Mouse (Mus musculus) erythroblast, adult 5-6 weeks (primary cell): Measurements from ENCODE around the gene Pgs1. TPM values are rescaled to one million over a fixed set of nuclear protein-coding genes. Genes with fewer than 3 reads are reported as not detected.
A peak's percentile ranks its signal among the peaks of the same experiment; 100 is the strongest.

Source experiments
- ATAC-seq: replicated peaks from 2 replicates; pipeline ENCODE4 v1.8.0; 2016; ENCODE audit warnings: moderate number of reproducible peaks, mild to moderate bottlenecking, moderate TSS enrichment, inconsistent platforms; ENCODE audit not compliant: poor library complexity, low FRiP score, severe bottlenecking
- total RNA-seq, 2 experiments: library from RNA; stranded (forward) in 1 of 2; stranded (reverse) in 1 of 2; fragments of 150-400 nt in 1 of 2; fragments of 200-764, 138-1000 nt in 1 of 2; gene quantifications; 2 replicates each; pipeline versions ENCODE4 v1.2.3 to v1.2.4; 2015 to 2017; ENCODE audit warnings: low replicate concordance in 2 of 2

Pgs1 gene
- total RNA-seq, 2 experiments from 2014 or later, result 9.2 to 20.8 TPM

DNA sequence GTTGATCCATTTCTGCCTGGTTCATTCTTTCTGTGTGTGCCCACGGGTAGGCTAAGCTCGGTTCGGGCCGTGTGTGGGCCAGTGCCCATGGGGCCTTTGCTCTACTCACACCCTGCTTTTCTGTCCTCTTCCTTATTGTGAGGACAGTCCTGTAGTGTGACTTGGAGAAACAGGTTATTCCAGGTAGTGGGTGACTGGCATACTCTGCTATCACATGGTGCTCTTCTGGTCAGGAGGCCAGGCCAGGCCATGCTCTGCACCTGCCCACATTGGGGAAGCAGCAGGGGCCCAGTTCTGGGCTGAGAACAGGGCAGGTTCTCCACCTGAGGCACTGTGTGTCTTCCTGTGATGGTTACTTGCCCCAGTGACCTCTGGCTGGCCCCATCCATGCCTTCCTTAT lies 12.3 kb downstream of the Pgs1 start:
- ATAC-seq, result no peak

DNA sequence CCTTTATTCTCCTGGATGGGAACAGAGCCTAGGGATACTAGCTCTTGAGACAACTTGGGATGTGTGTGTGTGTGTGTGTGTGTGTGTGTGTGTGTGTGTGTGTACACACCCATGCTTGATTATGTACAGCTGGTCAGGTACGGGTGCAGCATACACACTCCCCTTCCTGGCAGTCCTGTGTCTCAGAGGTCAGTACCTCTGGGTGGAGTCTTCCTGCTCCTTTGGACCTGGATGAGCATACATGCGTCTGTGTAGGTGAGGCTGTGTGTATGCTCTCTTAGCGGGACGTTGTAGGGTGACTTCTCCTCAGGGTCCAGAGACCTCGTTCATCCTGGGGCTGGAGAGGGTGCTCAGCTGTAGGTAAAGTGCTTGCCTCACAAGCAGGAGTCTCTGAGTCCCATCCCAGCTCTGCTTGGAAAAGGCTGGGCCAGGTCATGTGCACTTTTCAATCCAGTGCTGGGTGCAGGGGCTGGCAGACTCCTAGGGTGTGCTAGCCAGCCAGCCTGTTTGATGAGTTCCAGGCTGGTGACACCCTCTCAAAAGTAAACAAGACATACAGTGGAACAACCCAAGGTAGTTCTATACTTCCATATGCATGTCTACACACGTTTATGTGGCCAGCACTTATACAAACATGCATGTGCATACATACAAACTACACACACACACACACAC lies 13.3 kb downstream of the Pgs1 start:
- no peak for ATAC-seq

DNA sequence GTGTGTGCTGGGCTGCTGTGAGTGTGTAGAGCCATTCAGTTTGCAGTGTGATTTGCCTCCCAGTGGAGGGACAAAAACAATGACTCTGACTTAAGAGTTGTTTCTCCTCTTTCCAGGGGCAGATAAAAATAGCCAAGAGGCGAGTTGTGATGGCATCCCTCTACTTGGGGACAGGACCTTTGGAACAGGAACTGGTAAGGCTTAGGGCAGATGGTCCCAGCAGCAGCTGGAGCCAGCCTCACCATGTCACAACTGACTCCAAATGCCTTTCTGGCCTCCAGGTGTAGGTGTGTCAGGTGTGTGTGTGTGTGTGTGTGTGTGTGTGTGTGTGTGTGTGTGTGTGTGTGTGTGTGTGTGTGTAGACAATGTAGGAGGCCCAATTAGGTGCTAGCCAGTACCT lies 14.0 kb downstream of the Pgs1 start:
- 0 out of 2 replicates have a peak, but pooled peaks have one; percentile 2 for ATAC-seq

DNA sequence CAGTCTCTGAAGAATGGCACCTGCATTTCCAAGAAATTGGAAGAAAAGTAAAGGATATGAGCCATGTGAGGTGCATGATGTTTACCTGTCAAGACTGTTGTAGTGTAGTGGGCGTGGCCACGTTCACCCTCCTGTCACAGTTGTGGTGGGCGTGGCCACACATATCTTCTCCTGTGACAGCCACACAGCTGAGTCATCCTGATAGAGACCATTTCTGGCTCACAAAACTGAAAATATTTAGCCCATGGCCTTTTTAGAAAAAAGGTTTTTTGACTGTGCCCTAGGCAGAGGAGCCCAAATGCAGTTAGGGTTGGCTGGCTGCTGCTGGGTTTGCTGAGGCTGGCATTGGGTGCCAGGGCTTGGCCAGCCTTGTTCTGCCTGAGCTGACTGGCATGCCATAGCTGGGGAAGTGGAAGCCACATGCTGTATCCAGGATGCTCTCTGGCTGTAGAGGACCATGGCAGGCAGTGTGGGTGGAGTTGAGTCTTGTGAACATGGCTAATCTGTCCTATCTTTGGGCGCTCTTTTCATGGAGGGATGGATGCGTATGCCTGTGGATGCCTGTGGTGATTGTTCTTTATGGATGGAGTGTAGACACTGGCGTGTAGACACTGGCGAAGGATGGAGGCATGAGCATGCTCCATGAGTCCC lies 14.6 kb downstream of the Pgs1 start:
- peak; percentile 89 for ATAC-seq

DNA sequence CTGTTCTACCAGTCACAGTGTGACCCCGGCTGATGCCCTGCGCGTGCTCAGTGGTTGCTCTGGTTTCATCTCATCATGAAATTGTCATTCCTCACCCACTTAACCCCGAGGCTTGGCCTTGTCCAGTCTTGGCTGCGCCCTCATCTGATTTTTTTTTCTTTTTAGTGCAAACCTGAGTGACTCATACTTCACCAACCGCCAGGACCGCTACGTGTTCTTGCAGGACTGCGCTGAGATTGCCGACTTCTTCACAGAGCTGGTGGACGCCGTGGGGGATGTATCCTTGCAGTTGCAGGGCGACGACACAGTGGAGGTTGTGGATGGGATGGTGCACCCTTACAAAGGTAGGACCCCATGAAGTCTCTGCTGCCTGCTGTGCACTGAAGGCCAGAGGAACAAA lies 17.1 kb downstream of the Pgs1 start:
- no peak for ATAC-seq

DNA sequence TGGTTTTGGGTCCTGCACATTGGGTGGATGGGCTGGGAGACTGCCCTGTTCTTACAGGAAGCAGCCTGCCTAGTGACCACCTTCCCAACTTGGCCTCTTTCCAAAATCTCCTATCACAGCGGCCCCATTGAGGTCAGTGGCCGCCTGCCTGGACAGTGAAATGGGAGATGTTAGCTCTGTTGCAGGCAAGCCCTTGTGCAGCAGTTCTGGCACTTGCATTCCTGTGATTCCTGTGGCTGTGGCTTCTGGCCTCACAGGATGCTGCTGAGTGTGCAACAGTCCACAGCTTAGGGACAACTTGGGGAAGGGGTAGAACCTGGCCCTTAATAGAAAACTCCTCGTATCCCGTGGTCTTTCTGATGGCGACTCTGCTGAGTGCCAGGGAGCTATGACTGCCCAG lies 17.6 kb downstream of the Pgs1 start:
- ATAC-seq, result no peak

DNA sequence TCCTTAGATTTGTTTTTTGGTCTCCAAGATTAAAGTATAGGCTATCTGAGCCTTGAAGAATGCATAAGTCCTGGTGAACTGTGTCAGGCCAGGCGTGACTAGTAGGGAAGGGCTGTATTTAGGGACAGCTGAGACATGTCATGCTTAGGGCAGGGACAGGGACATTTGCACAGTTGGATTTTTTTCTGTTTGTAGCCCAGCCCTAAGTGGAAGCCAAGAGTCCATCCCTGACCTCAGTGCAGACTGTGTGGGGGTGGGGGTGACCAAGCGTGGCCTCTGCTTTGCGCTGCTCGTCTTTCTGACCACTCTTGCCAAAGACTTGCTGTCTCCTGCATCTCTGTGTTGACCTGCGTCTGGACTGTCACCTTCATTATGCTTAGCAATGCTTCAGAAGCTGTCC lies 18.1 kb downstream of the Pgs1 start:
- no peak for ATAC-seq

DNA sequence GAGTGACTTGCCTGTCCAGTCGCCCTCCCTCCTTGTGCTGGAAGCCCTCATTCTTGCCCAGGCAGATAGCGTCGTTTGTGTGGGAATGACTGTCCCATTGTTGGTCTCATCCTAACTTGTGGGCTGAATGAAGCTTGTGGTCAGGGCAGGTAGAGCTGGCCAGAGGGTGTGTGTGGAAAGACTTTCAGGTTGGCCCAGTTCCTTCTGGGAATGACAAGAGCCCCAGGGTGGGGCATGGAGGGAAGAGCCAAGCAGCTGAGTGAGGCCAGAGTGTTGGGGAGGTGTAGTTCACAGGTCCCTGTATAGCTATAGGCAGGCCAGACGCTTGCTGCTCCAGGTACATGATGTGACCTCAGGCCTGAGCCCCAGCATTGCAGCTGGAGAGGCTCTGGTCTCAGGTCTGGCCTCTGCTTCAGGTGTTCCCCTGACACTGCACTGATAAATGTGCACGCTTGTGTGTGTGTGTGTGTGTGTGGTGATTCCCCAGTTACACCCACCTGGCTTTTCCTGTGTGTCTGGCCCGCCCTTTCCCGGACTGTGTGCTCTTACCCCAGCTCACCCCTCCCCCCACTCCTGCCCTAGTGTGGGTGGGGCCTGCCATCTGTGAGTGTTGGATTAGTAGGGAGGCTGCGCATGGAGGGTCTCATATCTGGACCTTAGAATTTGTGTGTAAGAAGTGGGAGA lies 21.5 kb downstream of the Pgs1 start:
- ATAC-seq, result 0 out of 2 replicates have a peak, but pooled peaks have one; percentile 27

DNA sequence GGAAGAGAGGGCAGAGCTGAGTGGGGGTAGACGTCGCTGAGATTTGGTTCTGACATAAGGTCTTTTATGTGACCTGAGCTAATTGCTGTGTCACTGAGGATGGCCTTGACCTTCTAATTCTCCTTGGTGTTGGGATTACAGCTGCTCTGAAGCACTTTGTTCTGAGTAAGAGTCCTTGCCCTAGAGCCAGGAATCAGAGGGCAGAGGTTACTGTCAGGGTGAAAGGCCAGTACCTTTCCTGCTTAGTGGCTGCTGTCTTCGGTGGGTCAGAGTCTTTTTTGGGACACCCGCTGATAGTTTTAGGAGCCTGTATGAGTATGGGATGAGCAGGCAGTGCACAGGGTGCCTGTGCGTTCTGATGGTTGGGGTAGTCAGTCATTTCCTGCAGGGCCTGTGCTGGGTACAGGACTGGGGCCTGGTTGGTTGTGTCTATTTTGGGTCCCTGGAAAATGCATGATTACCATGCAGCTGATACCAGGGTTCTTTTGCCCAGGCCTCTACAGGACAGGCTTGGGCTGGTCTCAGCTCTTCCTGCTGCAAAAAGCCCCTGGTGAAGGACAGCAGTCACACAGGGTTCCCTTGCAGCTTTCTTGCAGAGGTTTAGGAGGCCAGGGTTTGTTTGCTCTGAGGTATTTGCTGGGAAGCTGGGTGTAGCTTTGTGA lies 22.2 kb downstream of the Pgs1 start:
- 0 out of 2 replicates have a peak, but pooled peaks have one; percentile 6 for ATAC-seq

DNA sequence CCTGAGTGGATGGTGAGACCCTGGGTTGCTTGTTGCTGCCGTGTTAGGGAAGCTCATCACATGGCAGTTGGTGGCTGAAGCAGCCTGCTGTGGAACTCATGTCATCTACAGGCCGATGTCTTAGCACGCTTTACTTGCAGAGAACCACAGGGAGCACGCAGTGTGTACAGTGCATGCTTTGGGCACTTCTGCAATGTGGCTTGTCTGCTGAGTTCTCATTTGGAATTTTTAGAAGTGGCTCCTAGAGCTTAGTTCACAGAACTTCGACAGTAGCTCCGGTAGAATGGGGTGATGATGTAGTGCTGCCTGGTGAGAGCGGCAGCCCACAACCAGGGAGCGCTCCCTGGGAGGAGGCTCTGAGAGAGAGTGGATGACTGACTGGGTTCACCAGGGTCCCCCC lies 22.8 kb downstream of the Pgs1 start:
- no peak for ATAC-seq

DNA sequence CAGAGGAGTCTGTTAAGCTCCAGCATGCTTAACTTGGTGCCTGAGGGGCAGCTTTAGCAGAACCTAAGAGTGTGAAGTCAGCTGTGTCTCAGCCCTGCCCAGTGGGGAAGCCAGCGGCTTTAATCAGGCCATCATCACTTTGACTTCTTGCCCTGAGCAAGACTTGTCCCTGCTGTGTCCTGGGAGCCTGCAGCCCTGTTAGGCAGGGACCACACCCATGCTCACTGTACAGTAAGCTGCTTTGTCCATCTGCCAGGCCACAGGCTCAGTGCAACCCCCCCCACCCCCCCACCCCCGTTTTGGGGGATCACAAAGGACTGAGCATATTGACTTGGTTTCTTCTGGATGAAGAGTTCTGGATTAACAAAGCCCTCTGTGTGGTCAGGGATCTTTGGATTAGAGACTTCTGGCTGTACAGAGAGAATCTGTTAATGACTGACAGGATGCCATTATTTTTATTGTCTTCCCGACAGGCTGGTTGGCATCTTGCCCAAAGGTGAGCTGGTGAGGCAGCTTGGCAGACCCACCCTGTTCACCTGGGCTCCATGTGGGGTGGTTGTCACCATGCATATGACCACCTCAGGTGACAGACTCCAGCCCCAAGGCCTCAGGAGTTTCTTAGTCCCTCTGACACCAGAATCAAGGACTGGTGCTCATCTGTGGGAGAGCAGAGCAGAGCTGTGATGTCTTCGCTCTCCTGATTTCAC lies 23.9 kb downstream of the Pgs1 start:
- ATAC-seq, result no peak

DNA sequence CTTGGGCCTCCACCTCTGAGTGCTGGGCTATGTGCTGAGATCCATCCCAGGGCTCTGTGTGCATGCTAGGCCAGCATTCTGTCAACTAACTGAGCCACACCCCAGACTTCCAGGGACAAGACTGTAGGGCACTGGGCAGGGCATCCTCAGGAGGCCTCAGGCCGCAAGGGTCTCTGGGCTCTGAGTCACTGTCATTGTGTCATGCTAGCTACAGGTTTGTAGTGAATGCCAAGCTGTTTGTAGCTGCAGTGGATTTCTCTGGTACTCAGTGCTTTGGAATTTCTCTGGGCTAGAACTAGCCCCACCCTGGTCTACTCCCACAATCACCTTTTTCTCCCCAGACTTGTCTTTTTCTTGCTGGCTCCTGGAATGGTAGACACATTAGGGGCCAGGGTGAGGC lies 26.5 kb downstream of the Pgs1 start:
- ATAC-seq, result no peak

DNA sequence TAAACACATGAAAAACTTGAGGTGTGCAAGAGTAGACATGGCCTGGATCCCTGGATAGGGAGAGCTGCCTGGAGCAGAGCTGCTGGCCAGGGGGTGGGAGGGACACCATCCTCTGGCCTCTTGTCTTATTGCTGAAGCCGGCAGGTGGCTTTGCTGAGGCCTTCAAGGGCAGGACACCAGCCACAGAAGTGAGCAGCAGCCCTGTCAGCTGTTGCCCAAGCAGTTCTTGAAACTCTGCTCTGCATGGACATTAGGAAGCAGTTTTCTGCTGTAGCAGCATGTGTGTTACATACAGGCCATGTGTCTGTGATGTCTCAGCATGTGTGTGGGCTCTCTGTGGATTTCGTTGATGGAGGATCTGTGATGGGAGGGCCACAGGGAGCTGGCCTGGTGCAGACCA lies 27.2 kb downstream of the Pgs1 start:
- no peak for ATAC-seq

DNA sequence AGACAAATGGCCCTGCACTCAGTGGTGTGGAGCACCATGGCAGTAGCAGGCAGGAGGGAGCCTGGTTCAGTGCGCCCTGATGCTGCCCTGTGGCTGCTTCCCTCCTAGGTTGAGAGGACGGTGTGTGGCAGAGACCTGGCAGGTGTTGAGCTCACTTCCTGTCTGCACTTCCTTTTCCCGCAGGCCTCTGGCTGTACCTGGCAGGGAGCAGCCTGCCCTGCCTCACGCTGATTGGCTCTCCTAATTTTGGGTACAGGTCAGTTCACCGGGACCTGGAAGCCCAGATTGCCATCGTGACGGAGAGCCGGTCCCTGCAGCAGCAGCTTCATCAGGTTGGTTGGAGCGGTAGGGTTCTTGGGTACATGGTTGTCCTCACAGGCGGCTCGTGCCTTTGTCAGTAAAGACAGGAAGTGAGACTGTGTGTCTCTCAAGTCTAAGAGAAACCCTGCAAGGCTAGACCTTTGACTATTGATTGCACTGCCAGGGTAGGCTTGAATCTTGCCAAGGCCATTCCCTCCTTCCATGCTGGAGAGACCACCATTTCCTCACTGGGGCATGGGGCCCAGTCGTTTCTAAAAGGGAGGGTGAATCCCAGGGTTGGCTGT lies 28.4 kb downstream of the Pgs1 start:
- ATAC-seq, result no peak

DNA sequence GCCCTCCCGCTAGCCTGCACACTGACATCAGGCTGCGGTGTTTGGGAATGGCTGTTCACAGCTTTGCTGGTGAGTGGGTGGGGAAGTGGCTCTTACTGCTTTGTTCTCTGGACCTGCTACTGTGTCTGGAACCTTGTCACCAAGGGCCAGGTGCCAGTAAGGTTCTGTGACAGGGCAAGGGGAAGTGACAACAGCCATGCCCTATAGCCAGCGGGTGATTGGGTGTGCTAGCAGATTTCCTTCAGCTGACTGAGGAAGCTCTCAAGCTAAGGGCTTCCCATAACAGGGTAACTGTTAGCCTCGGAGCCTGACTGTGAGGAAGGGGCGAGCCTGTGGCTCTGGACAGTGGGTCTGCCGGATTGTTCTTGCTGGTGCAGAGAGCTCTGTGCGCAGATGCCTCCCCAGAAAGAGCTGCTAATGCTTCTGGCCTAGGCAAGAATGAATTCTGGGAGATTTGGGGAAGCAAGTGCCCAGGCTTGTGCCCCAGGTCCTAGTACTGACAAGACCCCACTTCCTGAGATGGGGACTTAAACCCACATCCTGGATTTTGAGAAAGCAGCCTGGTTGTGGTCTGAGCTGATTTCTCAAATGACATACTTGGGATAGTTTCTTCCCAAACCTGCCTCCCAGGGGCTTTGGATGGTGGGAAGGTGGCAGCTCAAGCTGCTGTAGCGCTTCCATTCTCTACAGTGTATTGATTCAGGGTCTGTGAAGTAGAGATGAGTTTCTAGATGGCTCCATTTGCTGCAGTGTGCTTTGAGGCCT lies 29.5 kb downstream of the Pgs1 start:
- no peak for ATAC-seq

DNA sequence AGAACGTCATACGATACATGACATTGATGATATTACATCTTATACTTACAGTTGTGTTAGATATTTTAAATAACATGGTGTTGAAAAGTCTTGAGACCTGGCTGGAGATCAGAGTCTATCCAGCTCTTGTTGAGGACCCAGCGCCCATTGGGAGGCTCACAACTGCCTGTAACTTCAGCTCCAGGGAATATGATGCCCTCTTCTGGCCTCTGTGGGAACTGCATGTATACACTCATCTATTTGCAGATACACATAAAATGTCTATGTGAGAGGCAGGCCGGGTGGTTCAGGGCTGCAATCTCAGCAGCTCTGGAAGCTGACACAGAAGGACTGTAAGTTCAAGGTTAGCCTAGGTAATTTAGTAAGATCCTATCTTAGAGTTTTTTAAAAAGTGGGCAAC lies 32.2 kb downstream of the Pgs1 start:
- ATAC-seq, result no peak

DNA sequence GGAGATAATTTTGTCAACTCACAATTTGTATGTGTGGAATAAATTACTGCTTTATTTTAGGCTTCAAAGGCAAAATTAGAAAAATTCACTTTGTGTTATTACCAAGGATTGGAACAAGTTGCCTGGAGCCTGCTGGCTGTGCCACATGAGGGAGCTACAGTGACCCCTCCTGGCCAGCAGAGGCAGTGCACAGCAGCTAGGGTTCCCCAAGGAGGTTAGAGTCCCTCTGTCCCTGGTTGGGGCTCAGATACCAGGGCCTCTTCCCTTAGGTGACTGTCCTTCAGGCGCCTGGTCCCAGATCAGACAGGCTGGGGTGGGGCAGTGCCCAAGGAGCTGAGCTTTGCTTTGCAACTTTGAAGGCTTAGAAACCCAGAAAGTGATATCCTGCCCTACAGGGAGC lies 35.7 kb downstream of the Pgs1 start:
- peak; percentile 76 for ATAC-seq

DNA sequence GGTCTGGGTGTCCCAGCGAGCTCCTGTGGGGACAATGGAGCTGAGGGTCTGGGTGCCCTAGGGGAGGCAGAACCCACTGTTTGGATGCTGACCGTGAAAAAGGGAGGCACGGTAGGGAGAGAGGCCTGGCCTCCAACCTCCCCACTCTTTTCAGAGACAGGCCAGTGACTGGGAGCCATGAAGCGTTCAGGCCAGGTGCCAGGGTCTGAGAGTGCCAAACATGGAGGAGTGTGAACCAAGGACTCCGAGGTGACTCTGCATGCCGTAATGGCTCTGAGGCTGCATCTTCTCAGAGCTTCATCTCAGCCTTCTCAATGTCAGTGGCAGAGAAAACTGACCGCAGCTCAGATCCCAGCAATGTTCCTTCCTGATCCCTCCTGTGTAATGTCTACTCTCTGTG lies 37.4 kb downstream of the Pgs1 start:
- ATAC-seq, result no peak

DNA sequence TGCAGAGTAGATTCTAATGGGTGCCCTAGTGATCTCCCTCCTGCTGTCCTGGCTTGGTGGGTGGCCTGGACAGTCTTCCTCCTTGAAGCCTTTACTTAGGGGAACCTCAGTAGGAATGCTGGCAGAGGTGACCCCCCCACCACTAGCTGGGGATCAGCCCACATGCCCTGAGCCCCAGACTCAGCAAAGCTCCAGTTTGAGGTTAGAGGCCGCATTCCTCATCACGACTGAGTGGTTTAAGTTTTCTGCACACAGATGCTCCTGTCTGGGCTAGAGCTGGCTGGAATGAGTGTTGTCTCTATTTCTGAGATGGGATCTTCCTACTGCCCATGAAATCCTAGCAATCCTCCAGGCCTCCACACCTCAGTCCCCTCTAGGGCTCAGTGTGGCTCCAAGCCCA lies 38.0 kb downstream of the Pgs1 start:
- ATAC-seq, result no peak
